Mouse (Mus musculus): ENCODE results near the gene Cst6. TPM values are rescaled to one million over a fixed set of nuclear protein-coding genes. Genes with fewer than 3 reads are reported as not detected.
"Not testable (repeated sequence)": the region's sequence is repeated elsewhere in the genome, so short reads cannot be mapped to it uniquely, and the experiment has no call there.

The Cst6 gene
- 0.87 and 2.2 TPM in 2 replicates for polyA plus RNA-seq (2016; fragmentation: Nextera tagmentation; extraction: Ambion mirVana)

DNA sequence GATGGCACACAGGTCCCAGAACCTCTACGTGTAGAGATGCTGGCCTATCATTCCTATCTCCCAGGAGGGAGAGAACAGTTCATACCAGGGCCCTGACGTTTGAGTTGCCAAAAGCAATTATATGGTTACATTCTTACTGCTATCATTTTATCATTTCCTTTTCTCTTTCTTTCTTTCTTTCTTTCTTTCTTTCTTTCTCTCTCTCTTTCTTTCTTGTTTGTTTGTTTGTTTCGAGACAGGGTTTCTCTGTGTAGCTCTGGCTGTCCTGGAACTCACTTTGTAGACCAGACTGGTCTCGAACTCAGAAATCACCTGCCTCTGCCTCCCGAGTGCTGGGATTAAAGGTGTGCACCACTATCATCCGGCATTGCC, at the start of gene Cst6:
Gene Cst6, minus strand, starts transcription at position 73 of the 372 bp plus-strand sequence.
- not testable (repeated sequence) for H3K9me3 ChIP-seq; H3K27ac ChIP-seq (replicated peaks); H3K4me1 ChIP-seq; ATAC-seq (ENCODE audit: low FRiP score, low read depth); H3K36me3 ChIP-seq
- peak within 1 kb of the TSS; percentile 67 for H3K4me2 ChIP-seq (replicated peaks)
- H3K4me3 ChIP-seq, result peak within 1 kb of the TSS; percentile 41
- 65% methylated on average over 6 of the region's 6 CpGs for WGBS
- peaks cover 15% of the 10 kb centered on the region; the same call in 1 of the 2 replicates for H3K27me3 ChIP-seq
- H3K9ac ChIP-seq (replicated peaks), result peak within 1 kb of the TSS; percentile 71

DNA sequence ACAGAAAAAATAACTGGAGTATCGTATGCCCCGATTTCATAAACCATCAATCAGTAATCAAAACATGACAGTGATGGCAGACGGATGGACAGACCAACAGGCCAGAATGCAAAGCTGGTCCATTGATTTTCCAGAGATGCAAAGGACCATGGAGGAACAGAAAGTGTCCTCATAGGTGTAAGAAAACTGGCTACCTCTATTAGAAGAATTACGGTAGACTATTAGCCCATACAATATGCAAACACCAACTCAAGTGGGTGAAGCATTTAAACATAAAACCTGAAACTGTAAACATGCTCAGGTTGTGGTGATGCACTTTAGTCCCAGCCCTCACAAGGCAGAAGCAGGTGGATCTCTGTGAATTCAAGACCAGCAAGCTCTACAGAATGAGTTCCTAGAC, 46.0 kb upstream of the Cst6 start:
- no peak for ATAC-seq (ENCODE audit: low FRiP score, low read depth)
- no peaks in the 10 kb centered on the region for H3K9me3 ChIP-seq
- WGBS, result 76% methylated on average over 4 of the region's 4 CpGs
- no peak overlapping the region for H3K27ac ChIP-seq (replicated peaks)
- peaks cover 2% of the 10 kb centered on the region for H3K4me1 ChIP-seq
- no peak overlapping the region for H3K4me3 ChIP-seq
- peaks cover 7% of the 10 kb centered on the region; the same call in 1 of the 2 replicates for H3K27me3 ChIP-seq
- H3K4me2 ChIP-seq (replicated peaks), result no peak overlapping the region
- H3K9ac ChIP-seq (replicated peaks), result no peak overlapping the region
- no peaks in the 10 kb centered on the region for H3K36me3 ChIP-seq

DNA sequence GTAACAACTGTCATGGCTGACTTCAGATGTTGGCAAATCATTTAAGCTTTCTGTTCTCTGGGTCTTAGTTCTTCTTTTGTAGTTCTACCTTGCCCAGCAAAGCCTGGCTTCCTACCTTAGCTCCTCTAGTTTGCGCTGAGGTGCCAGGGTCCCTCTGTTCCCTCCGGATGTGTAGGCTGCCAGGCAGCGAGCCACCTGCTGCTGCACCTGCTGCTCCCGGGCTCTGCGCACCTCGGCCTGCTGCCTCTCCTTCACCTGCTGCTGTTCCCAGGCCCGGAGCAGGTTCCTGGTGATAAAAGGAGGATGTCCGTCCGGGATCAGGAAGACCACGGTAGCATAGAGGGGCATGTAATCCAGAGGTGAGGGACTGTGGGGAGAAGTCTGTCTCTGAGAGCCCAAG, 44.8 kb upstream of the Cst6 start:
- WGBS, result 58% methylated on average over 10 of the region's 10 CpGs
- Histone ChIP-seq H3K4me1 (peaks cover 14% of the 10 kb centered on the region), H3K36me3 (no peaks in the 10 kb centered on the region), H3K27me3 (peaks cover 7% of the 10 kb centered on the region; the same call in 1 of the 2 replicates), H3K27ac (replicated peaks) (no peak overlapping the region), H3K4me2 (replicated peaks) (no peak overlapping the region), H3K9ac (replicated peaks) (0 out of 2 replicates have a peak overlapping the region, but pooled peaks have one; percentile 15), H3K4me3 (no peak overlapping the region), H3K9me3 (no peaks in the 10 kb centered on the region)
- no peak for ATAC-seq (ENCODE audit: low FRiP score, low read depth)

DNA sequence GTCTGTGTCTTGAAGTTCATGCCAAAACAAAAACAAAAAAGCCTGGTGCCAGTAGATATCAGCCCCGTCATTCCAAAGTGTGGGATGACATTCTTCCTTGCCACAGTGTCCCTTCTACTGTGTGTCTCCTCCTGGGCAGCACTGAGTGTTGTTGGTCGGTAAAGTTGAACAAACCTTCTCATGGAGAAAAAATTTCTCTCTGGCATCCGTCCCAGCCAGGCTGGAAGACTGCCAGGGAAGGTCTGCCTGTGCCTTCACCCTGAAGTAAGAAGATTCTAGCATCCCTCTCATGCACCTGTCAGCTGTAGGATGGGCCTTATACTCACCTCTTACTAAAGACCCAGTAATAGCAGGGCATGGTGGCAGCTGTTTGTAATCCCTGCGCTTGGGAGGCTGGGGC, 43.5 kb upstream of the Cst6 start:
- H3K4me2 ChIP-seq (replicated peaks), result no peak overlapping the region
- peak overlapping the region; percentile 6; the same call in 1 of the 2 replicates for H3K9ac ChIP-seq (replicated peaks)
- H3K27me3 ChIP-seq, result peaks cover 7% of the 10 kb centered on the region; the same call in 1 of the 2 replicates
- no peak for ATAC-seq (ENCODE audit: low FRiP score, low read depth)
- H3K36me3 ChIP-seq, result no peaks in the 10 kb centered on the region
- no peaks in the 10 kb centered on the region for H3K9me3 ChIP-seq
- no peak overlapping the region for H3K4me3 ChIP-seq
- no peak overlapping the region for H3K27ac ChIP-seq (replicated peaks)
- 74% methylated on average over 4 of the region's 4 CpGs for WGBS
- H3K4me1 ChIP-seq, result peaks cover 17% of the 10 kb centered on the region

DNA sequence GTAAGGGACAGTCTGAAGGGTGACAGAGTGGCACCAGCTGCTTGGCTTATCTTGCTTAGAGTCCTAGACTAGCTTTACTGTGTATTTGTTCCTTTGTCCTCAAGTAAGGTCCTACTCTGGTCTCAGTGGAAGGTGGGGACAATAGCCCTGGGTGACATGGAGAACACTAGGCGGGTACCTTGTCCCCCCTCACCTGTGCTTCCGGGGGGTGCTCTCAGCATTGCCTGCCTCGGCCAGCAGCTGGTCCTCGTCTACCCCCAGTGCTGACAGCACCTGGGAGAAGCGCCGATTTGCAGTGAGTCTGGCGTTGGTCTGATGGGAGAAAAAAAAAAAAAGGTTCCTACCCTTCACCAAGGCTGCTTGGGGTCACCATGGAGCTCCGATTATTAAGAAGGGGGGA, 41.0 kb upstream of the Cst6 start:
- Histone ChIP-seq H3K36me3 (peaks cover 5% of the 10 kb centered on the region), H3K27ac (replicated peaks) (no peak overlapping the region), H3K4me2 (replicated peaks) (peak overlapping the region; percentile 98), H3K9me3 (no peaks in the 10 kb centered on the region), H3K27me3 (peaks cover 7% of the 10 kb centered on the region; the same call in 1 of the 2 replicates), H3K4me1 (peaks cover 32% of the 10 kb centered on the region), H3K4me3 (peak overlapping the region; percentile 100; the same call in 1 of the 2 replicates), H3K9ac (replicated peaks) (no peak overlapping the region)
- 90% methylated on average over 8 of the region's 8 CpGs for whole genome bisulfite sequencing
- ATAC-seq (ENCODE audit: low FRiP score, low read depth), result no peak

DNA sequence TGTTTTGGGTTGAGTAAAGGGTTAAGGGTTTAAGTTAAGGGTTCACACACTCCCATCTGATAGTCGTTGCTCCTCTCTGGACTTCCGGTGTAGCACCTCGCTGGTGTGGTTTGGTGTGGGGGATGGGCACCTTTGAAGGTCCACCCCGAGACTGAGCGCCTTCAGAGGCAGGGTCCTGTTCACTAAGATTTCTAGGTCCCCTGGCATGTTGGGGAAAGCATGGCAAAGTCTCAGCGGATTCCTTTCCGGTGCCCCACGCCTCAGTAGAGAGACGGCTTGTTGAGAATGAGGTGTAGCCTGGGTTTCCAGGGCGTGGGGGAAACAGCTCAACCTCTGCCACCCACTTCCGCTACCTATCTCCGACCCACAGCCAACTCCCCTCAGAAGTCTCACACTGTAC, 40.3 kb upstream of the Cst6 start:
- no peak overlapping the region for H3K27ac ChIP-seq (replicated peaks)
- no peak overlapping the region; the same call in 1 of the 2 replicates for H3K9ac ChIP-seq (replicated peaks)
- peak overlapping the region; percentile 100 for H3K4me3 ChIP-seq

DNA sequence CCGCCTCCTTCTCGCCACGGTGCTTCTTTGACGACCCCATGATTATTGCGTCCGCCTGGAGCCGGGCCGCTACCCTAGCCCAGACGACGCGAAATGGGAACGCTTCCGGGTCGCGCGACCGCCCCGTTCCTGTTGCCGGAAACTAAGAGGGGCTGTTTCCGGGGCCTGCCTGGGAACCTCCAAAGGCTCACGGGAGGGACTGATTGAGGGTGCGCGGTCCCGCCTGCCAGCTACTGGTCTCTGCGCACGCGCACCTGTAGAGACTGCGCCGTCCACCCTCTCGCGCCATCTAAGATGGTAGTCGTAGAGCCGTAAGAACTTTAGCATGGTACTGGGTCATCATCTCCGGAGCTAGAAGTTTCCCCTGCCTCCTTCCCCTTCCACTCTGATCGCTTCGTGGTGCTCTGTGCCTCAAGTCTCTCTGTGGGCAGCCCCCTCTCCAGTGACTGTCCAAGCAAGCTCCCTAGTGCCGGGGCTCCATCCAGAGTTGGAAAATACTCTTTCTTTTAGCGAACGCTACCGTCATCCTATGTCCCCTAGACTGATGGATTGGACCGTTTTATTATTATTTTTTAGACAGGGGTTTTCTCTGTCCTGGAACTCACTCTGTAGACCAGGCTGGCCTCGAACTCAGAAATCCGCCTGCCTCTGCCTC, 39.3 kb upstream of the Cst6 start, which contains the start of gene Sart1:
Gene Sart1, minus strand, starts transcription at position 116 of the 655 bp plus-strand sequence.
- Histone ChIP-seq H3K4me2 (replicated peaks) (peak within 1 kb of the TSS; percentile 98), H3K4me1 (peaks cover 32% of the 10 kb centered on the region), H3K27me3 (peaks cover under 1% of the 10 kb centered on the region; the same call in 1 of the 2 replicates), H3K4me3 (peak within 1 kb of the TSS; percentile 100), H3K27ac (replicated peaks) (peak within 1 kb of the TSS; percentile 84), H3K36me3 (peaks cover 22% of the 10 kb centered on the region), H3K9me3 (no peaks in the 10 kb centered on the region), H3K9ac (replicated peaks) (peak within 1 kb of the TSS; percentile 95)
- ATAC-seq (ENCODE audit: low FRiP score, low read depth), result peak; percentile 96
- WGBS, result 2% methylated on average over 43 of the region's 43 CpGs

More for the DNA sequence above, 40.3 kb upstream of the Cst6 start:
- peaks cover 12% of the 10 kb centered on the region for H3K36me3 ChIP-seq
- peak overlapping the region; percentile 98 for H3K4me2 ChIP-seq (replicated peaks)
- H3K9me3 ChIP-seq, result no peaks in the 10 kb centered on the region
- H3K27me3 ChIP-seq, result peaks cover 7% of the 10 kb centered on the region; the same call in 1 of the 2 replicates
- H3K4me1 ChIP-seq, result peaks cover 32% of the 10 kb centered on the region
- WGBS, result 53% methylated on average over 12 of the region's 12 CpGs
- ATAC-seq (ENCODE audit: low FRiP score, low read depth), result no peak

DNA sequence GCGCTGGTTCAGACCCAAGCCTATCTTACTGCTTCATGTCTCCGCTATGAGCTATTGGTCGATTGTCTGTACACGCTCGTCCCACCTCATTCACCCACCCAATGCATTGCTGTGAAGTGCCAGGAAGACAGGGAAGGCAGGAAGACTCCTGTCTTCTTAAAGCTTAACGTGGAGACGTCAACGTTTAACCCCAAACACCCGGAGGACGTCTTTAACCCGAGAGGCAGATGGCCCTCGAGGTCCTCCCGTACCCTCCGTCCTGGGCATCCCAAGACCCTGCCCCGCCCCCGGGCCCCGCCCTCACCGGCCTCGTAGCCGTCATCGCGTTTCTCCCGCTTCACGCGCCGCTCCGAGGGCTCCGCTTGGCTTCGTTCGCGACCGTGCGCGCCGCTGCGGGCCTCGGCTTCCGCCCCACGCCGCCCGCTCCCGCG, 38.7 kb upstream of the Cst6 start:
- under 1% methylated on average over 28 of the region's 43 CpGs for WGBS
- Histone ChIP-seq H3K36me3 (peaks cover 29% of the 10 kb centered on the region), H3K9ac (replicated peaks) (peak overlapping the region; percentile 95), H3K4me3 (peak overlapping the region; percentile 100), H3K27ac (replicated peaks) (peak overlapping the region; percentile 84), H3K27me3 (no peaks in the 10 kb centered on the region), H3K4me1 (peaks cover 32% of the 10 kb centered on the region), H3K4me2 (replicated peaks) (peak overlapping the region; percentile 98), H3K9me3 (no peaks in the 10 kb centered on the region)
- ATAC-seq (ENCODE audit: low FRiP score, low read depth), result peak; percentile 43; the same call in 1 of the 2 replicates

DNA sequence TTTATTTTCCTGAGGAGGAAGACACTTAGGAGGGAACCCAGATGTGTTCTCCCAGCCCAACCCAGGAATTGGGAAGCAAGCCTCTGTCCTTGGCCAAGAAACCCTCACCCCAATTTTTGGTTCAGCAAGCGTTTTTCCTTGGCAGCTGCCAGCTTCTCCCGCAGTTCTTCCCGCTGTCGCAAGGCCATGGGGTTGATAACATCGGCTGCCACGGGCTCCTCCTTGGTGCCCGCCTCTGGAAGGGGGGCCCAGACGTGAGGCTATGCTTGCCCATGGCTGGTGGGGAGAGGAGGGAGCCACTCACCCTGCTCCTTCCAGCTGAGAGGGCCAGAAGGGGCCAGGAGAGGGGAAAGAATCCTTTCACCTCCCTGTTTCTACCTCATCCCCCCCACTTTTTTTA, 35.3 kb upstream of the Cst6 start:
- Histone ChIP-seq H3K27ac (replicated peaks) (no peak overlapping the region), H3K9ac (replicated peaks) (0 out of 2 replicates have a peak overlapping the region, but pooled peaks have one; percentile 20), H3K36me3 (peaks cover 62% of the 10 kb centered on the region), H3K4me1 (peaks cover 23% of the 10 kb centered on the region), H3K27me3 (no peaks in the 10 kb centered on the region), H3K4me3 (no peak overlapping the region), H3K4me2 (replicated peaks) (no peak overlapping the region), H3K9me3 (no peaks in the 10 kb centered on the region)
- no peak for ATAC-seq (ENCODE audit: low FRiP score, low read depth)
- WGBS, result 91% methylated on average over 6 of the region's 8 CpGs

DNA sequence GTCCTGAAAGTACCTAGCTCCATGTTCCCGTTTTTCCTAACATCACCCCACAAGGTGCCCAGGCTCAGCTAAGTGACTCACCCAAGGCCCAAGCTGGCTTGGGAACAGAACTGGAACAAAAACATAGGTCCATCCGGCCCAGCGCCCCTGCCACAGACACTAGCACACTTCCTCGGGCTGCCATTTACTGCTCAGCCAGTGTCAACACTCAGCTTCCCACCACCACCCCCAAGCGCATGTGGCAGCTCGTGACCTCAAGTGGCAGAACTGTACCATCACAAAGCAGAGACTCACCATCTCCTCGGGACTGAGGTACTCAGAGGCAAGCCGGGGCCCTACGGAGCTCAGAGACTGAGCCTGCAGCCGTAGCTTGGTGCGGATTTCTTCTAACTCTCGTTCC, 34.0 kb upstream of the Cst6 start:
- no peak for ATAC-seq (ENCODE audit: low FRiP score, low read depth)
- Histone ChIP-seq H3K27me3 (no peaks in the 10 kb centered on the region), H3K4me1 (peaks cover 16% of the 10 kb centered on the region), H3K9ac (replicated peaks) (no peak overlapping the region), H3K36me3 (peaks cover 76% of the 10 kb centered on the region), H3K4me3 (no peak overlapping the region), H3K4me2 (replicated peaks) (no peak overlapping the region), H3K27ac (replicated peaks) (no peak overlapping the region), H3K9me3 (no peaks in the 10 kb centered on the region)
- 95% methylated on average over 12 of the region's 12 CpGs for WGBS

DNA sequence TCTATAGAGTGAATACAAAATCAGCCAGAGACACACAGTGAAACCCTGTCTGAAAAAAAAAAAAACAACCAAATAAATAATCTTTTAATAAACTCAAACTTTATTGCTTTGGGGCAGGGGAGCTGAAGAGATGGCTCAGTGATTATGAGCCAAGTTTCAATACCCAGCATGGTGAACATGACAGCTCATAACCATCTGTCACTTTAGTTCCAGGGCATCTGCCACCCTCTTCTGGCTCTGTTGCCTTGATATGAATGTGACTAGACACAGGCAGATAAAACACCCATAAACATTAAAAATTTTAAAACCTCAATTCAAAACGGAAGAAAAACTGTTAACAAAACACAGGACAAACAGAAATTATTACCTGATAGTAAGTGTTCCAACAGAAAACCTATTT, 28.1 kb upstream of the Cst6 start:
- Histone ChIP-seq H3K36me3 (peaks cover 67% of the 10 kb centered on the region), H3K27ac (replicated peaks) (no peak overlapping the region), H3K9ac (replicated peaks) (no peak overlapping the region), H3K4me3 (no peak overlapping the region), H3K9me3 (no peaks in the 10 kb centered on the region), H3K4me2 (replicated peaks) (no peak overlapping the region), H3K27me3 (no peaks in the 10 kb centered on the region), H3K4me1 (no peaks in the 10 kb centered on the region)
- ATAC-seq (ENCODE audit: low FRiP score, low read depth), result no peak
- 90% methylated on average over 1 of the region's 1 CpGs for WGBS

DNA sequence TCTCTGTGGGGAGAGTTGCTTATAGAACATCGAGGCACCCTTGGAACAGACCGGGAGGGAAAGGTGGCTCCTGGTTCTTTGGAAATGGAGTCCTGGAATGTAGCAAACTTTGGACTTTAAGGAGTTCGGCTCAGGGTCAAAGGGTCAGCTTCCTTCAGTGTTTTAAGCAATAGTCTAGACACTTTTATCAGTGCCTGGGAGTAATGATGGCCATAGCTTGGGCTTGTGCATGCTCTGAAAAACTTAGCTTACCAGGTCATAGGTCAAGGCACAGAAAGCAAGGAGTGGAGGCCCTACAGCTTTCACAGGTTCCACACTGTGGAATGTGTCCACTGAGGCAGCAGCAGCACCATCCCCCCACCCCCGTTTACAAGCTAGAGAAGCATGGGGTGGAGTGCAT, 25.4 kb upstream of the Cst6 start:
- Histone ChIP-seq H3K27ac (replicated peaks) (no peak overlapping the region), H3K36me3 (peaks cover 65% of the 10 kb centered on the region), H3K4me1 (no peaks in the 10 kb centered on the region), H3K9ac (replicated peaks) (no peak overlapping the region), H3K27me3 (no peaks in the 10 kb centered on the region), H3K4me3 (no peak overlapping the region), H3K9me3 (no peaks in the 10 kb centered on the region), H3K4me2 (replicated peaks) (no peak overlapping the region)
- 84% methylated on average over 4 of the region's 4 CpGs for WGBS
- ATAC-seq (ENCODE audit: low FRiP score, low read depth), result no peak

All from midbrain, embryonic 12.5 days (tissue).